Mouse (Mus musculus) thymus, postnatal 25 days (tissue): Measurements from ENCODE around the gene Ctss.

Experiments used
- DNase-seq: peaks from one replicate; pipeline ENCODE4 v3.0.0; 2022

The Ctss gene

DNA sequence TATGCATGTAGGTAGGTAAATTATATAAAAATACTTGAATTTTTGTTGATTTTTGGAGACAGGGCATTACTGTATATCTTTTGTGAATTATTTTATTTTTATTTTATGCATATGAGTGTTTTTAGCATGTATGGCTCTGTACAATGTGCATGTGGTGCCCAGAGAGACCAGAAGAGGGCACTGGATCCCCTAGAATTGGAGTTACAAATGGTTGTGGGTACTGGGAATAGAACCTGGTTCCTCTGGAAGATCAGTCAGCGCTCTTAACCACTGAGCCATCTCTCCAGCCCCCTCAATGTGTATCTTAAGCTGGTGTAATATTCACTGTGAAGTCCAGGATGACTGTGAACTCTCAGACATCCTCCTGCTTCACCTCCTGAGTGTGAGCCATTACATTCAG lies 8.3 kb downstream of the Ctss start:
- no peak for DNase-seq

DNA sequence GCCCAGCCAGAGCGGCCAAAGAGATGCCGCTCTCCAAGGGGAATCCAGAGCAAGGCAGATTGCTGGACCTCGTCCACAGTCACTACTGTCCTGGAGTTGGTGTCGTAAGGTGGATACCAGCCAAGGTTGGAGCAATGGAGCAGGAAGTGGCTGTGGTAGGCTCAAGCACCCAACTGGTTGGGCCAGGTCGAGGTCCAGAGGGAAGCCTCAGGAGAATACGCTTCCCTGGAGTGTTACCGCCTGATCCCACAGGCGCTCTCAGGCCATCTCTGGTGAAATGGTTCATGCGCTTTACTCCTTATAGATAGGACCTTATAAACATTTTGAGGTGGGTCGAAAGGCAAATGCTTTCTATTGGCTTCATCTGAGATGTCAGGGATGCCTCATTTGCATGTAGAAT lies 12.3 kb downstream of the Ctss start:
- no peak for DNase-seq

DNA sequence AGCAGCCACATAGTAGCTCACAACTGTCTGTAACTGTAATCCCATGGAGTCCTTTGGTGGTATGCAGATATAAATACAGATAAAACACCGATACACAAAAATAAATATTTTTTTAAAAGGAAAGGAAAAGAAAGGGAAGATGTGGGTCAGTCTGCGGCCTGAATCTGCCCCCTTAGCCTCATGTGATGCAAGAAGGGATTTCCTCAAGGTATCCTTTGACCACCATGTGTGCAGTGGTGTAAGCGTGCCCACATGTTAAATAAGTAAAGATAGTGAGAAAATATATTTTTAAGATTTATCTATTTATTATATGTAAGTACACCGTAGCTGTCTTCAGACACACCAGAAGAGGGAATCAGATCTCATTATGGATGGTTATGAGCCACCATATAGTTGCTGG lies 13.3 kb downstream of the Ctss start:
- no peak for DNase-seq

DNA sequence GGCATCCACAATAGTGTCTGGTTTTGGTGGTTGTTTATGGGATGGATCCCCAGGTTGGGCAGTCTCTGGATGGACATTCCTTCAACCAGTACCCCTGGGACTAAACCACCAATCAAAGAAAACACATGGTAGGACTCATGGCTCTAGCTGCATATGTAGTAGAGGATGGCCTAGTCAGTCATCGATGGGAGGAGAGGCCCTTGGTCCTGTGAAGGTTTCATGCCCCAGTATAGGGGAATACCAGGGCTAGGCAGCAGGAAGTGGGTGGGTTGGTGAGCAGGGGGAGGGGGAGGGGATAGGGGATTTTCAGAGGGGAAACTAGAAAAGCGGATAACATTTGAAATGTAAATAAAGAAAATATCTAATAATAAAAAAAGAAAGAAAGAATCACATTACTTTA lies 14.6 kb downstream of the Ctss start:
- peak; percentile 19 for DNase-seq

DNA sequence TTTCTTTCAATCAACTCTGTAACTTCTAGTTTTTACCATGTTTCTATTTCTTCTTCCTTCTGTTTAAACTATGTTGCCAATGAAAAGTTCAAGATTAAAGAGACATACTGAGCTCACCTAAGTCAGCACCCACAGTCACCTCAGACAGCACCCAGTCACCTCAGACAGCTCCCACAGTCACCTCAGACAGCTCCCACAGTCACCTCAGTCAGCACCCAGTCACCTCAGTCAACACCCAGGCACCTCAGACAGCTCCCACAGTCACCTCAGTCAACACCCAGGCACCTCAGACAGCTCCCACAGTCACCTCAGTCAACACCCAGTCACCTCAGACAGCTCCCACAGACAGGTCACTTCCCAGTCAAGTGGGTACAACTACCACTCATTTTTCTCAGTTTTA lies 15.6 kb downstream of the Ctss start:
- DNase-seq, result no peak

DNA sequence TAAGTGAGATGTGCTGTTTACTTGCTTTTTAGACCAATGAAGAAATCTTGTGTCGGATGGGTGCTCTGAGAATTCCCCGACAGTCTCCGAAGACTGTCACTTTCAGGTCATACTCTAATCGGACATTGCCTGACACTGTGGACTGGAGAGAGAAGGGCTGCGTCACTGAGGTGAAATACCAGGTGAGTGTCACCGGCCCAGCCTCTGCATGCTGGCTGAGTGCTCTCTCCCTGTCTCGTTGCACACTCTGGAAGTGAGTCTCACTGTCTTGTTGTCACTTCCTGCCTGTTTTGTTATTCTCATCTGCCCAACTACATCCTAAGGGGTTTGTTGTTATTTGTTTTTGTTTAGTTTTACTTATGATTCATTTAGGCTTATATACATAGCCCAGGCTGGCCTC lies 16.4 kb downstream of the Ctss start:
- DNase-seq, result no peak

DNA sequence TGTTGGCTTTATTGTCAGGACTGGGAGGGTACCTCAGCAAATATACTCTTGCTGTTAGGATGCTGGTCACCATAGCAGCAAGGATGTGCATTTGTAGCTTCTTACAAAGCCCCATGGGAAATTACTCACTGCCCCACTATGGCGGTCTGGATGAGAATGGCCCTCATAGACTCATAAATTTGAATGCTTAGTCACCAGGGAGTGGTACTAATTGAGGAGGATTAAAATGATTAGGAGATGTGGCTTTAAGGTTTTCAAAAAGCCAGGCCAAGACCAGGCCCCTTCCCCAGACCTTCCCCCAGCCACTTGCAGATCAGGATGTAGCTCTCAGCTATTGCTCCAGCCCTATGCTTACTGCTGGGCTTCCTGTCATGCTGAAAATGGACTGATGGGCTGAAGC lies 23.6 kb downstream of the Ctss start:
- no peak for DNase-seq

DNA sequence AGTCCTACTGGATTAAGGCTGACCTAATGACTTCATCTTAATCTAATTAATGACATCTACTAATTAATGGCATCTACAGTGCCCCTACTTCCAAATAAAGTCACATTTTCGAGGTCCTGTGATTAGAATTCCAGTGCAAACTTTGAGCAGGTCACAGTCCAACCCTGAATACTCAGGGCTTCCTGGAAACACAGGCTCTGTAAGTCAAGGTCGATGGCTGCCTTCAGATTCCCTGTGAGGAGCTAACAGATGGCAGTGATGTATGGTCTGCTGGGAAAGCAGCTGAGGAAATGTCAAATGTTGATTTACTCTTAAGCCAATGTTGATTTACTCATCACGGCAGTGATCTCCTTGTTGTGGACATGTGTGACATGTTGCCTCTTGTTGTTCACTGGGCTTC lies 27.4 kb downstream of the Ctss start:
- DNase-seq, result no peak

DNA sequence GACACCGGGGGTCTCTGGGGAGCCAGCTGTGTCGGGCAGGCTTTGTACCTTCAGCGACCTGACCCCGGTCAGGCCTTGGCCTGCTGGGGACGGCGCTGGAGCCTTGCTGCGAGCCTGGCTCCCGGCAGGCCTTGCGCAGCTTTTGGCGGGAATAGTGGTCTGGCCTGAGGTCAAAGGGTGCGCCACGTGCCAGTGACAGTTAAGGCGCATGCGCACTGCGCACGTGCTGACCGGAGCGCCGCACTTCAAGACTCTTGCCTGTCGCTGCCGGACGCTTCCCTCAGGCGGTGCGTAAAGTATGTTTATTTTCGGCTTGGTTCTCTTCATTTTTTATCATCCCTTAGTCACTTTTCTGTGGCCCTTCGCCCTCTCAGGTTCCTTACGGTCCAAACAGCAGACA lies 32.9 kb downstream of the Ctss start, which contains the start of gene Hormad1:
Gene Hormad1 (plus strand): TSS at position 241 of the 400 bp plus-strand sequence.
- no peak for DNase-seq

DNA sequence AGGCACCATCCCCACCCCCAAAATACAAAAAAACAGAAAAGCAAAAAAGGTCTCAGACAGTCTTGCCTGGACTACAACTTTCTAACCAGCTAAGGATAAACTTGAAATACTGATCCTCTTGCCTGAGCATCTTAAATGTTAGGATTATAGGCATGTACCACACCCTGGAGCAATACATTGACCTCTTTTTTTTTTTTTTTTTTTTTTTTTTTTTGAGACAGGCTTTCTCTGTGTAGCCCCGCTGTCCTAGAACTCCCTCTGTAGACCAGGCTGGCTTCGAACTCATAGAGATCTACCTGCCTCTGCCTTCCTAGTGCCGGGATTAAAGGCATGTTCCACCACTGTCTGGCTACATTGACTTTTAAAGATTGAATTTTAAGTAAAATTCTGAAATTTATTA lies 34.2 kb downstream of the Ctss start:
- no peak for DNase-seq

DNA sequence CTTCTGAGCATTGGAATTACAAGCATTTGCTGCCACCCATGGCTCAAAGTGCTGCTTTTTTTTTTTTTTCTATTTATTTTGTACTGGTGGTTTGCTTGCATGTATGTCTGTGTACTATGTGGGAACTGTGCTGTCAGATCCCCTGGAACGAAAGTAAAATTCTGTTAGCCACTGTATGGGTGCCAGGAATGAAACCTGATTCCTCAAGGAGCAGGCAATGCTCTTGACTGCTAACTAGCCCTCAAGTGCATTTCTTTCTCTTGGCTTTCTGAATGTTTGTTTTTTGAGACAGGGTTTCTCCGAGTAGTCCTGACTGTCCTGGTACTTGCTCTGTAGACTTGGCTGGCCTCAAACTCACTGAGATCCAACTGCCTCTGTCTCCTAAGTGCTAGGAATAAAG lies 35.2 kb downstream of the Ctss start:
- DNase-seq, result no peak

DNA sequence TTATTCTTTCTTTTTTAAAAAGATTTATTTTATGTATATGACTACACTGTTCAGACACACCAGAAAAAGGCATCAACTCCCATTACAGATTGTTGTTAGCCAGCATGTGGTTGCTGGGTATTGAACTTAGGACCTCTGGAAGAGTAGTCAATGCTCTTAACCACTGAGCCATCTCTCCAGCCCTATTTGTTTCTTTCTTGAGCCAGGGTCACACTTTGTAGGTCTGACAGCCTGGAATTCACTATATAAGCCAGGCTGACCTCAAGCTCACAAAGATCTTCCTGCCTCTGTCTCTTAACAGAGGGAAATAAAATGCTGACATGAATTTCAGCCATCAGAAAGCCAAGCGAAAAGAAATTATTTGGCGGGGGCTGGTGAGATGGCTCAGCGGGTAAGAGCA lies 43.0 kb downstream of the Ctss start:
- no peak for DNase-seq

DNA sequence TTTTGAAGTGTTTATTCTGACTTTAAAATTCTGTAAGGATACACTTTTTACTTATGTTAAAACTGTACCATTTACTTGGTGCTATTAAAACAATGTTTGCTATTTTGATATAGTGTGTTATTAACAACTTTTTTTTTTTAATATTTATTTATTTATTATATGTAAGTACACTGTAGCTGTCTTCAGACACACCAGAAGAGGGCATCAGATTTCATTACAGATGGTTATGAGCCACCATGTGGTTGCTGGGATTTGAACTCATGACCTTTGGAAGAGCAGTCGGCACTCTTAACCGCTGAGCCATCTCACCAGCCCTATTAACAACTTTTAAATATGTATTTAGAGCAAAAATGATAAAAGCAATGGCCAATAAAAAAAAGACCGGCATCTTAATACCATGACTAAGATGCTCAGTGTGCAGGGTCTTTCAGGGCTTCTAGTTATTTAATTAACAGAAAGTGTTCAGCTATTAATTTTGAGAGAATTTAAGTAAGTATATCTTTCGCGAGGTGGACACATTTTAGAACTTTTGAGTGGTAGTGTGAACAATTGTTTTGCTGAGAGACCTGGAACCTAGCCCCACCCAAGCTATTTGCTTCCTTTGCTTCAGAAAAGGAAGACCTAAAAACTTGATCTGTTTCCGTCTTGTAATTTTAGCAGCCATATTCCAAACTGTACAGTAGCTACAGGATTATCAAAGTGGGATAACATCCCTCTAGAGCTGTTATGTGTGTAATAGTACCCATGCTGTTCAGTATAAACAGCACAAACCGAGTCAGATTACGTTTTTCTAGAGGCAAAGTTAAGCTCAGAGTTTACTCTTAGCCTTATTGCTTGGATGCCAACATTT lies 61.4 kb downstream of the Ctss start:
- no peak for DNase-seq

DNA sequence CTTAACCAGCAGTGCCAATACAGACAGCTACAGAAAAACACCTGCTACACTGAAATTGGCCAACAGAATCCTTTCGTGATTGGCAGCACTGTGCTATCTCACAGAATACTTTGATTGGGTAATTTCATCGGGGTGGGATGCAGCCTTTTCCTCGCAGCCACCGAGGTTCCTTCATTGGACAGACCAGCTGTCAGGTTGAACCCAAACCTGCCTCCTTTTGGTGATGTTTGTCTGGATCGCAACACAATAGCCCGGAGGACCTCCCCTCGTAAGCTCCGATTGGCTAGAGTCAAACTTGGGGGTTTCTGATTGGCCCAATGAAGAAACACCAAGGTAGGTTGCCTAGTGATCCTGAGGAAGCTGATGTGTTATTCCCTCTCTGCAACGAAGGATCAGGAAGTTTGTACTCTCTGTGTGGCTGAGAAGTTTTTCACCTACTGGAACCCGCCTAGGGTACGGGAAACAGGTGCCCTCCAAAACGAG lies 62.1 kb downstream of the Ctss start, which contains the start of gene Golph3l:
Gene Golph3l (plus strand): TSS at position 331 of the 483 bp plus-strand sequence.
- peak; percentile 95 for DNase-seq

DNA sequence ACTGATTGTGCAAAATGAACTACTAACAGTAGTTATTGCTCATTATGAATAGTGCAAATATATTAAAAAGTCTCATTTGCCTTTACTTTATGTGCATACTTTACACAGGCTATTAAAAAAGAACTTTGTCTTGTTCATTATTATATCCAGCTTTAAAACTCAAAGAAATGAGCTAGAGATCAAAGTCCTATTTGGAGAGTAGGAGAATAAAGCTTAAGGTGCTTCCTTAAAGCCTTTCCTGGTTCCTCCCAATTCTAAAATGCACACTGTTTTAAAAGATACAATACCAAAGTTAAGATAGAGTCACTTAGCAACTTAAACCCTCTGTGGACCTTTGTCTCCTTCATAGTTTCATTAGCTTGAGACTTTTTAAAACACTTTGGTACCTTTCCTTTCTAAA lies 72.1 kb downstream of the Ctss start:
- no peak for DNase-seq

DNA sequence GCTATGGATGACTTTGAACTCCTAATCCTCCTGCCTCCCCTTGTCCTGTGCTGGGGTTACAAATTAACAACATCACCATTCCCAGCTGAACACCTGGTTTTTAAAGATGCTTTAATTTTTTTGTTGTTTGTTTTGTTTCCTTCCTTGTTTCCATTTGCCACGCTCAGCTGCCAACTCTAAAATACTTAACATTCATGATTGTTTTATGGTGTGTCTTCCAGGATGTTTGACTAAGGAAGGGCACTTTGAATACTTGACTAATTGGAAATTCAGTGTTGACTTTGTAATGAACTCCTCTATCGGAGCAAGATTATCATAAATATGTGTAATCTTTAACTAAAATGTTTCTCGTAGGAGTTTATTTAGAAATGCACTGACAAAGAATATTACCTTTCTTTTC lies 74.7 kb downstream of the Ctss start:
- no peak for DNase-seq
